Comparison of ENCODE assay signal across 8 mouse cellular contexts in the genomic region with DNA sequence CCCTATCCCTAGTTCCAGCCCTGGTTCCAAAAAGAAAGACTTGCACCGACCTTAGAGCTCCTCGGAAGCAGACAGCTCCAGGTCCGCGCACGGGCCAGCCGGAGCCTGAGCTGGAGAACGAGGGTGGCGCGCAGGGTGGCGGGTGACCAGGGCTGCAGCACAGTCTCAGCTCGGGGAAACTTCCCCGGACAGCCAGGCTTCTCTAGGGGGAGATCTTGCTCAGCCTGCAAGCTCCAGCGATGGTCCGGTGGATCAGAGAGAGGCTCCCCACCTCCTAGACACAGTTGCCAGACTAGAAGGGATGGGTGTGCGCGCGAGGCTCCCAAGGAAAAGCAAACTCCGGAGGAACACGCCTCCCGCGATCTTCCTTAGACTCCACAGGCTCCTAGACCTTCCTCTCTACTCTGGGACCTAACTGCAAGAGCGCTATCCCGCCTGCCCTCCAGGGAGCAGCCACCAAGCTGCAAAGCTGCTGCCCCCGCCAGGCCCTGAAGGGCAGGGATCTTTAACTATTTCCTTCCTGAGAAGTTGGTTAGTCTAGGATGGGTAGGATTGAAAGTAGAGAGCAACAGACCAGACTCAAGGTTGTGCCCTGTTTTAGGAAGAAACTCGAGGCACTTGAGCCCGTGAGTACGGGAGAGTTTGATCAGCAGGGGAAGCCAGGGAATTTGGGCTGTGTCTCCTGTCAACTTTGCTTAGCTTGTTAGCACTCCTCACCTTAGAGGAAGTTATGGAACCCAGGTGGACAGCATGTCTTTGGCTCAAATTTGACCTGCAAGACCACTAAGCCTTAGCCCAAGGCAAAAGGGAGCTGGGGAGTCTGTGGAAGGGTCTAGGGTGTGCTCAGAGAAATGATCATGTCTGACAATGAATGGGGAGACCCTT. TPM values are rescaled to one million over a fixed set of nuclear protein-coding genes. Genes with fewer than 3 reads are reported as not detected.
DNase-seq lines count a peak whose midpoint lies in the region; ATAC-seq and TF ChIP-seq lines count a peak whose summit lies in the region.

A gene (minus strand): TSS at position 419 of the 885 bp plus-strand sequence.

- H3K27me3 ChIP-seq in intestine, postnatal 0 days (replicated peaks; ENCODE audit: control insufficient read depth, insufficient read depth, low read length), result 0 out of 2 replicates have a peak, but pooled peaks cover 6% of the 10 kb centered on the region
- H3K27me3 ChIP-seq in limb, embryonic 15.5 days, result no peaks in the 10 kb centered on the region
- no peaks in the 10 kb centered on the region for H3K27me3 ChIP-seq in midbrain, embryonic 16.5 days (ENCODE audit: control insufficient read depth, insufficient read depth, low read depth, low read length)

- H3K9ac ChIP-seq in intestine, postnatal 0 days (ENCODE audit: low read depth, low read length), result peak within 1 kb of the TSS; percentile 55
- H3K9ac ChIP-seq in limb, embryonic 15.5 days, result peak within 1 kb of the TSS; percentile 58
- peak within 1 kb of the TSS; percentile 68 for H3K9ac ChIP-seq in midbrain, embryonic 16.5 days (ENCODE audit: low read depth, low read length)

- no peak for DNase-seq in cerebellum, adult 9-10 months
- DNase-seq in embryo, embryonic 11 days, result peak; percentile 85
- peak; percentile 97 for DNase-seq in heart, adult 11 months
- peak; percentile 21 for DNase-seq in urinary bladder, adult 2 months (ENCODE audit: low spot score)

- H3K36me3 ChIP-seq in intestine, postnatal 0 days (ENCODE audit: control insufficient read depth, insufficient read depth), result no peaks in the 10 kb centered on the region
- peaks cover 6% of the 10 kb centered on the region; the same call in 1 of the 2 replicates for H3K36me3 ChIP-seq in limb, embryonic 15.5 days
- H3K36me3 ChIP-seq in midbrain, embryonic 16.5 days (ENCODE audit: control insufficient read depth, insufficient read depth, low read length), result no peaks in the 10 kb centered on the region

- H3K9me3 ChIP-seq in intestine, postnatal 0 days (ENCODE audit: control insufficient read depth), result no peaks in the 10 kb centered on the region
- H3K9me3 ChIP-seq in limb, embryonic 15.5 days, result no peaks in the 10 kb centered on the region
- H3K9me3 ChIP-seq in midbrain, embryonic 16.5 days (replicated peaks; ENCODE audit: control insufficient read depth, low read length, poor library complexity, severe bottlenecking), result no peaks in the 10 kb centered on the region

- peak; percentile 62 for TF ChIP-seq CTCF in intestine, postnatal 0 days (IDR thresholded peaks at IDR 0.05; ENCODE audit: low read depth)

- H3K4me2 ChIP-seq in intestine, postnatal 0 days (replicated peaks; ENCODE audit: low read depth), result peak within 1 kb of the TSS; percentile 72
- H3K4me2 ChIP-seq in limb, embryonic 15.5 days, result peak within 1 kb of the TSS; percentile 72
- peak within 1 kb of the TSS; percentile 95 for H3K4me2 ChIP-seq in midbrain, embryonic 16.5 days (ENCODE audit: low read length)

- peak within 1 kb of the TSS; percentile 82 for H3K27ac ChIP-seq in intestine, postnatal 0 days (ENCODE audit: low read depth, low read length)
- peak within 1 kb of the TSS; percentile 93 for H3K27ac ChIP-seq in limb, embryonic 15.5 days
- peak within 1 kb of the TSS; percentile 60 for H3K27ac ChIP-seq in midbrain, embryonic 16.5 days (ENCODE audit: low read length)

- H3K4me1 ChIP-seq in intestine, postnatal 0 days (replicated peaks; ENCODE audit: control insufficient read depth, insufficient read depth, low read length), result no peaks in the 10 kb centered on the region
- peaks cover 18% of the 10 kb centered on the region for H3K4me1 ChIP-seq in limb, embryonic 15.5 days
- H3K4me1 ChIP-seq in midbrain, embryonic 16.5 days (ENCODE audit: control insufficient read depth, insufficient read depth, low read length), result peaks cover 9% of the 10 kb centered on the region; the same call in 1 of the 2 replicates

- peak within 1 kb of the TSS; percentile 50 for H3K4me3 ChIP-seq in intestine, postnatal 0 days (ENCODE audit: low read depth, low read length)
- H3K4me3 ChIP-seq in limb, embryonic 15.5 days, result peak within 1 kb of the TSS; percentile 60
- H3K4me3 ChIP-seq in midbrain, embryonic 16.5 days (ENCODE audit: low read depth, low read length), result peak within 1 kb of the TSS; percentile 51

- 0 out of 2 replicates have a peak, but pooled peaks have one; percentile 42 for ATAC-seq in cerebellum, adult (ENCODE audit: insufficient number of reproducible peaks, low FRiP score, low TSS enrichment)
- ATAC-seq in intestine, postnatal 0 days, result peak; percentile 51
- ATAC-seq in limb, embryonic 15.5 days (ENCODE audit: insufficient number of reproducible peaks, low FRiP score, low TSS enrichment, low read depth), result peak; percentile 84
- ATAC-seq in midbrain, embryonic 16.5 days, result peak; percentile 90

- 1% methylated on average over 27 of the region's 27 CpGs for WGBS in intestine, postnatal 0 days
- WGBS in limb, embryonic 15.5 days, result under 1% methylated on average over 27 of the region's 27 CpGs
- WGBS in midbrain, embryonic 16.5 days, result 2% methylated on average over 27 of the region's 27 CpGs

RNA-seq across cellular contexts. Expression of the gene that starts here (rescaled TPM):
- 7.9 and 8.4 TPM in 2 replicates for polyA plus RNA-seq in intestine, postnatal 0 days (2015; fragmentation: Nextera tagmentation; extraction: Ambion mirVana)
- 32.6 and 34.0 TPM in 2 replicates for polyA plus RNA-seq in limb, embryonic 15.5 days (2015; fragmentation: Nextera tagmentation; extraction: Ambion mirVana)
- 5.1 and 6.2 TPM in 2 replicates for polyA plus RNA-seq in midbrain, embryonic 16.5 days (2015; fragmentation: Nextera tagmentation; extraction: Ambion mirVana)
- polyA plus RNA-seq in urinary bladder, adult 2 months (2012; rRNA removed), result 10.1 and 12.0 TPM in 2 replicates
